Mouse (Mus musculus) megakaryocyte, adult 5-6 weeks (primary cell): ENCODE measurements around the gene Pcdh7. TPM values are rescaled to one million over a fixed set of nuclear protein-coding genes. Genes with fewer than 3 reads are reported as not detected.
A peak's percentile ranks its signal among the peaks of the same experiment; 100 is the strongest.

Experiments used
- ATAC-seq: 2 replicates; pipeline ENCODE4 v1.8.0; 2016; ENCODE audit warnings: mild to moderate bottlenecking, inconsistent platforms; ENCODE audit not compliant: poor library complexity, severe bottlenecking
- total RNA-seq, 2 experiments: library from RNA; stranded (forward) in 1 of 2; stranded (reverse) in 1 of 2; fragments of 153-499, 151-499 nt in 1 of 2; fragments of 221-1000, 200-1000 nt in 1 of 2; gene quantifications; 2 replicates each; pipeline versions ENCODE4 v1.2.3 to v1.2.4; 2015 to 2017

The Pcdh7 gene
- total RNA-seq, 2 experiments from 2014 or later = 0.16 to 0.26 TPM

GRCm38 (mm10) chr5:57788775-57789509 lies 71.2 kb downstream of the Pcdh7 start:
- no peak for ATAC-seq

GRCm38 (mm10) chr5:57796337-57796736 lies 78.6 kb downstream of the Pcdh7 start:
- no peak for ATAC-seq

DNA sequence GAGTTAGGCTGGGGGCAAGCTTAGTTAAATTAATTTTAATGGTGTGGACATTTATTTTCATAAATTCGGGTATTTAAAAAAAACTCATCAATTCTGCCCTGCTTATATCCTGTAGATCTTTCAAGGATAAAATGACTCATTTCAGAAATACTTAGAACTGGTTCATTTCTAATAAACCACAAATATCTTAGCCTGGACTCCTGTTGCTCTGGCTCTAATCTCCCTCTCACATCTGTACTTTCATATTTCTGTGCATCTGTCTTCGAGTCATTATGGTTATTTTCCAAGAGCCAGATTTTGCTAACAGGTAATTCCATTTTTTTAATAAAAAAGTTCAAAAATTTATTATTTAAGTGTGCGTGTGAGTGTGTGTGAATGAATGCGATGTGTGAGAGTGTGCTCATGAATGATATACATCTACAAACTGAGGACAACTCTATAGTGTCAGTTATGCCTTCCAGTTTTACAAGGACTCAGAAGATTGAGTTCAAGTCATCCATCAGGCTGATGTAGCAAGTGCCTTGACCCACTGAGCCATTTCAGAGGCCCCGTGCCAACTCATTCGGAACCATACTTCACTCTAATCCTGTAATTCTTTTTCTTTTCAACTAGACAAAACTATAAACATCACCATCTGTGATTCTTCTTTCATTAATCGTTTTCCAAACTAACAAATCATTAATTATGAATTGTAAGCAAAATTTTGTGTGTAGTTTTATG lies 80.3 kb downstream of the Pcdh7 start:
- no peak for ATAC-seq

GRCm38 (mm10) chr5:57803108-57803507 lies 85.3 kb downstream of the Pcdh7 start:
- ATAC-seq = no peak

GRCm38 (mm10) chr5:57803890-57804289 lies 86.1 kb downstream of the Pcdh7 start:
- no peak for ATAC-seq

DNA sequence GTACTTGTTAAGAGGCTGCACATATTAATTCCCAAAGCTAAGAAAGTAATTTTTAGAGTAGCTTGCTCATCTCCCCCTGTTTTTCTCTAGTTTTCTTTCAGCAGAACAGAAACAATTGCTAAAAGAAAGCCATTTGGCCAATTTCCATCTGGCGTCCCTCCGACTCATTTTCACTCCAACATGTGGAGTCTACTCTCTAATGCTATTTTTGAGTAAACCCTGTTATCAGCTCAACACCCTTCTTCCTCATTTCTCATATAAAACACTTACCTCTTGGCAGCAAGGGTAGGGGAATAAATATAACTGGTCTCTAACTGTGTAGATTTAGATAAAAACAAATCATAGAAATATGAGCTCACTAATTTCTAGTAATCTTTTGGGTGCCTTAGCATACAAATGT lies 89.6 kb downstream of the Pcdh7 start:
- ATAC-seq = no peak

GRCm38 (mm10) chr5:57810641-57811040 lies 92.9 kb downstream of the Pcdh7 start:
- no peak for ATAC-seq

DNA sequence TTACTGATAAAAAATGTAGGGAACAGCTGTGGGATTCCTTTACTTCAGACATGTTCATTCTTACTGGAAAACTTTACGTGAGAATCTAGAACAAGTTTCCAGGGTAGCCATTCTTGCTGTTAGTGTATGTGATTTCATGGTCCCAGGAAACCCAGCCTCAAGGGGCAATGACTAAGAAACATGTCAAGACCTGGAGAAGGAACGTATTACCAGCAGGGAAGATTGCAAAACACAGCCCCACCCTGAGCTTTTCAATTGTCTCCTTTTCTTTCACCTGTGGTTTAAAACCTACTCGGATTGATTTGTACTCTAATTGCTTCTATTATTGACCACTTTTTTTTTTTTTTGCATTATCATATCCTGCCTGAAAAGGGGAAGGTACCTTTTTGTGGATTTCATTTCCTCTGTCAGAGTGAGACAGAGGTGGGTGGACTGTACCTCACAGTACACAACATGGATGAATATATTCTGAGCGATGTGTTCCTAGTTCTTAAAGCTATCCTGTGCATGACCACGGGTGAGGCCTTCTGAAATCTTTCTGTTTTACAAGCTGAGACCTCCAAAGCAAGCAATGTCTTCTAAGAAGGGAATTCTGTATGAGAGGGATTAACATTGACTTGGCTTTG lies 98.3 kb downstream of the Pcdh7 start:
- no peak for ATAC-seq

DNA sequence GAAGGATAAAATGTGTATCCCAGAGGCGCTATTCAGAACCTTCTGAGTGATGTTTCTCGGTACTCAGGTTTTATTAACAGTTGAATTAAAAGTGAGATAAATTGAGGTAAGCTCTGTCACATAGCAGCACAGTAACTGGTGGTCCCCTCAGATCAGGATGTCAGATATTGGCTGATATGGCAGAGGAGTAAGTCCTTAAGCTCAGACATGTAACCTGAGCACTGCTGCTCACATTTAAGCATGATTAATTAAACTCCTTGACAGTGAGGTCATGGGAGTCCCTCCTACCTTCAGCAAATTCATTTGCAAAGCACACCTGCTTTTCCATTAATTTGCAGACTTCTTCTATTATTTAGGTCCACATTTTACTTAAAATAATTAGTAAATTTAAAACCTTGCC lies 102.0 kb downstream of the Pcdh7 start:
- ATAC-seq = no peak

DNA sequence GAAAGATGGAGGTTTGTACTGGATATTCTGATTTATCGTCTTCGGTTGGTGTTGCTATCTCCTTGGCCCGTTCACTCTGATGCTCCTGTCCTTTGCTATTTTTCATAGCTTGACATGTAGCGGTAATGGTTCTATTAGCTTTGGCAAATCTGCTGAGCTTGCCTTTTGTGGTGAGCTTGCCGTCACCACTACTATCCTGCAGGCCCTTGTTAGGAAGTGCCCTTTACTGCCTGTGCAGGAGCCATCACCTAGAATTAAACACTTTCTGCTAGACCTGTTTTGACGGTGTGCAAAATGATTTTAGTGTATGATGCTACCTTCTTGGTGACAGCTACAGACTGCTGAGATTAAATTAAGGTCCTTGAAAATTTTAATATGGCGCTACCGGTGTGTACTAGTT lies 103.3 kb downstream of the Pcdh7 start:
- ATAC-seq = no peak

GRCm38 (mm10) chr5:57828437-57828836 lies 110.7 kb downstream of the Pcdh7 start:
- ATAC-seq = no peak

DNA sequence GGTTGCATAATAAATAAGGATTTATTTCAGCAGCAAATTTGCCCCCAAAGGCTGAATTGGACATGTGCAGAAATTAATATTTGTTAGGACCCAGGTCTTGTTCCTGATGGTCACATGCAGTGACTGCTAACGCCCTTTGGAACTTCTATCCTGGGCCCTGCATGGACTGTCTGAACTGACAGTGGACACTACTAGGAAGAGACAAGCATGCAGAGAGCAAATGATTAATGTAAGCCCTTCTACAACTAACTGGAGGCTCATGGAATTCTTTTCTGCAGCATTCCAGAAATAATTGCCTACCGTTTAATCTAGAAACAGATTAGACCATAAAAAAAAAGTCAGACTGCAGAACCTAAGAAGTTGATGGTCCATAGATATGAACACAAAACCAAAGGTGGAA lies 119.4 kb downstream of the Pcdh7 start:
- ATAC-seq = no peak

DNA sequence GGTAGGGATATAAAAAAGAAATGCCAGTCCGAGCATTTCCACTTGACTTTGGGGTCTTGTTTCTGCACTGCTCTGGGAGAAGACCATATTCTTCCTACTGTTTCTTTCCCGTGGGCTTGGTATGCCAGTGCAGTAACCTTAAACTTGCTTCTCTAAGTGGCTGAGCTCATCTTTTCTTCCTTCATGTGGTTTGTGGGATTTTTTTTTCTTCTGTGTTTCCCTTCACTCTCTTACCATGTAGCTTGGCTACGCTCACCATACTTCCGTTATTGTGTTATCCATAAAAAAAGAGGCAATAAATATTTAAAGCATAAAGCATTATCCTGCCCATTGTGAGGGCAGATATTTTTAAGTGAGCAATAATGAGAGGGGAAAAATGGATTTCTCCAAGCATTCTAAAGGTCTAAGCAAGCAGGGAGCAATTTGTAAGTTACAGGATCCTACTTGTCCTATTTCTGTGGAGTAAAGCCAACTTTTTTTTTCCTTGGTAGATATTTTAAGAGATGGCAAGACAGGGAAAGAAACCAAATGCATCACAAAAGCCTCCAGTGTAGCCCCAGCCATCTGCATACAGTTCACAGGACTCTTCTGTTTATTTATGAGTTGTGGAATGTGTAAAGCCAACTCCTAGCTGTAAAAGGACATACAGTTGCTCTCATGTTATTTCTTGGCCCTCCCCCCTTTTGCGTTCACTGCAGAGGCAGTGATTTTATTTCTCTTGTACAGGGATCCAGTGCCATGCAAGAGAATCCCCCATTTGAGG lies 123.8 kb downstream of the Pcdh7 start:
- ATAC-seq = no peak

DNA sequence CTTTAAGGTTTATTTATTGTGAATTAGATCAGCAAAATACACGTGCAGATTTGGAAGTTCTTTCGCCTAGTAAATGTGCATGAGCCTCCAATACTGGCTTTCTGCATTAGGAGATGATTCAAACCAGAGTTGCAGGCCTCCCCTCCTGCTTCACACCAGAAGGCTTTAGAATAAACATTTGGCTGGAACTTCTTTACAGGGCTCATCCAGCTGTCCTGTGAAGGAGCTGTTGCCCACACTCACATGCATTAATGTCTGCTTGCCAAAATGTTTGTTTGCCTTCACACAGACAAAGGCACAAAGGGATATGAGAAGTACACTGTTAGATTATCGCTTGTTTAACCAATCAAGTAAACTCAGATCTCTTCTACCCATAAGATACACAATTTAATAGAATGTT lies 129.7 kb downstream of the Pcdh7 start:
- no peak for ATAC-seq

GRCm38 (mm10) chr5:57850111-57850510 lies 132.3 kb downstream of the Pcdh7 start:
- ATAC-seq = no peak

DNA sequence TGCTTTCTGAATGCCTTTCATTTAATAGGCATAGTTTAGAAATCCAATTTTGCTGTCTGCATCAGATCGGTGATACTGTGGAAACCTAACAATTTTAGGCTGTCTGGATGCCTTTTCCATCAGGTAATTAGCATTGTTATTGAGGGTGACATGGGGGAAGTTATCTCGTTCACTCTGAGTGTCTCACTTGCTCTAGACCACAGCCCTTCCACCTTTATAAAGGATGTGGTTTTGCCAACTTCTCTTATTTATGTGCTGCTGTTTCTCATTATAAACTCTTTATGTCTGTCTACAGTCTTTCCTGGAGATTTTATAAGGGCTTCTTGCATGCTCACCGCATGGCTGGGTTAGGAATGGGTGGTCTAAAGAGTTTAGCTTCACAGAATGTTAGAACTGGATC lies 139.5 kb downstream of the Pcdh7 start:
- peak; percentile 59 for ATAC-seq

- ATAC-seq = no peak
Measured at GRCm38 (mm10) chr5:57864254-57864653, 146.5 kb downstream of the Pcdh7 start.

- no peak for ATAC-seq
Measured at GRCm38 (mm10) chr5:57865256-57865655, 147.5 kb downstream of the Pcdh7 start.

- ATAC-seq = no peak
Measured at GRCm38 (mm10) chr5:57866097-57866496, 148.3 kb downstream of the Pcdh7 start.

DNA sequence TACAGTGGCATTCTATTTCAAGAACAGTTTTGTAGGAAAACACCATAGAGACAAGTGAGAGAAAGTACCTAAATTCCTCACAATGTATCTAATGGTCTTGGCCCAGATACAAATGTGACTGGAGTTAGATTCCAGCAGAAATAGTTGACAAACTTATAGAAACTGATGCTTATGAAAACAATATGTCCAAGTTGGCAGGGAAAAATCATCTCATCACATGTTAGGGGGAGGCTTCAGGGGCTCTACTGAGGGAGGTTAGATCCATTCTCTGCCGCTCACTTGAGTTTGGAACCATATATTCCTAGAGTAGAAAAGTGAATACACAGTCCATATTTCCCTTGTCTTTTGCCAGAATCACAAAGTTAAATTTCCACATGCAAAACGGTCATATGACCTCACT lies 150.1 kb downstream of the Pcdh7 start:
- ATAC-seq = no peak

DNA sequence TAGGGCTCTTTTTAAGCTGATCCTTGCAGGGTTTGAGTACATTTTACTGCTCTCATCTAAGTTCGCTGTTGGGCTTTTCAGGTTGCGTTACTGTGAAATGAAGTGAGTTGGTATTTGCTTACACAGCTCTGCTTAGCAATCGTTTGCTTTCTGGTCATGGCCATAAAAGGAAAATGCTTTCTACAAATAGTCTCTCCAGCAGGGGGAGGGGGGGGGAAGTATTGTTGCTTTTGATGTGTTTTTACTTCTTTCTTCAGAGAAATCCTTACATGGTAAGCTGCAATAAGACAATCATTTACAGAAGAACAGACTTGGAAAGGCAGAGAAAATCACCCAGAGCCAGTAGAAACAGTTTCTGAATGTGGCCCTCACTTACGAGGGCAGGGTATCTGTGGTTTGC lies 150.9 kb downstream of the Pcdh7 start:
- no peak for ATAC-seq
